Mouse (Mus musculus): ENCODE measurements around the gene Itga6.
"Not testable (repeated sequence)": the region's sequence is repeated elsewhere in the genome, so short reads cannot be mapped to it uniquely, and the experiment has no call there.

Gene Itga6

GRCm38 (mm10) chr2:71895596-71896286 is 150.3 kb downstream of the Itga6 start:
- DNase-seq (ENCODE audit: low spot score): no peak

- no peak for DNase-seq (ENCODE audit: low spot score)
Measured at GRCm38 (mm10) chr2:71897420-71897819, 152.0 kb downstream of the Itga6 start.

GRCm38 (mm10) chr2:71898335-71898856 is 153.0 kb downstream of the Itga6 start:
- DNase-seq (ENCODE audit: low spot score): no peak

- no peak for DNase-seq (ENCODE audit: low spot score)
Measured at GRCm38 (mm10) chr2:71899886-71900285, 154.5 kb downstream of the Itga6 start.

- DNase-seq (ENCODE audit: low spot score): no peak
Measured at GRCm38 (mm10) chr2:71905154-71905553, 159.7 kb downstream of the Itga6 start.

- DNase-seq (ENCODE audit: low spot score): not testable (repeated sequence)
Measured at GRCm38 (mm10) chr2:71906356-71906755, 160.9 kb downstream of the Itga6 start.

Data from urinary bladder, postnatal 10 days (tissue).